Mouse (Mus musculus) cortical plate, adult 2 months (tissue): ENCODE measurements around the gene Abhd6.
A peak's percentile ranks its signal among the peaks of the same experiment; 100 is the strongest.

Experiments used
- CTCF ChIP-seq: fragments of 200-500 bp; IDR thresholded peaks from 2 replicates; pipeline ENCODE4 v1.5.1; 2011; ENCODE audit warnings: mild to moderate bottlenecking, control low read depth, low read length; ENCODE audit not compliant: insufficient read depth; ENCODE audit errors: extremely low read depth
- POLR2A ChIP-seq: fragments of 200-500 bp; IDR thresholded peaks from 2 replicates; pipeline ENCODE4 v1.6.1; 2011; ENCODE audit warnings: mild to moderate bottlenecking, low read length, control low read depth; ENCODE audit not compliant: insufficient read depth; ENCODE audit errors: extremely low read depth

GRCm38 (mm10) chr14:8080165-8080679 lies 77.5 kb downstream of the Abhd6 start, which contains the start of gene Rpp14:
- peak; percentile 97 for TF ChIP-seq CTCF
- TF ChIP-seq POLR2A, result peak; percentile 57
